Mouse (Mus musculus): ENCODE measurements at regions not wholly inside any gene's neighbourhood (a gene's known extent, or its start where the extent isn't known, plus 50 kb on each side); places are given as distances from the start of the nearest gene placed in this dataset.

- Histone ChIP-seq H3K9me3 (replicated peaks; ENCODE audit: insufficient read depth, low read length) (no peaks in the 10 kb centered on the region), H3K4me3 (ENCODE audit: control insufficient read depth in 1 of 2, insufficient read depth in 1 of 2, low read depth in 2 of 2, low read length in 2 of 2) (no peak overlapping the region), H3K4me1 (ENCODE audit: control insufficient read depth in 1 of 2, insufficient read depth in 2 of 2, low read length in 2 of 2) (no peaks in the 10 kb centered on the region), H3K36me3 (ENCODE audit: control insufficient read depth in 1 of 2, insufficient read depth in 2 of 2, low read length in 2 of 2) (no peaks in the 10 kb centered on the region), H3K79me2 (ENCODE audit: control insufficient read depth, insufficient read depth, low read length, poor library complexity) (no peaks in the 10 kb centered on the region), H3K9ac (ENCODE audit: control insufficient read depth, low read depth, low read length, poor library complexity, severe bottlenecking) (no peak overlapping the region), H3K27ac (ENCODE audit: control insufficient read depth, low read depth, low read length) (no peak overlapping the region), H3K27me3 (ENCODE audit: control insufficient read depth in 1 of 2, insufficient read depth in 2 of 2, low read length in 2 of 2) (no peaks in the 10 kb centered on the region)
- DNase-seq (ENCODE audit: low read depth, low spot score): no peak
- TF ChIP-seq RAD21 (IDR thresholded peaks at IDR 0.05; ENCODE audit: low read depth, low read length) (no peak), NELFE (IDR thresholded peaks at IDR 0.05; ENCODE audit: low read depth, low read length) (no peak), EP300 (IDR thresholded peaks at IDR 0.05; ENCODE audit: low read depth in 1 of 2, low read length in 2 of 2) (no peak), BHLHE40 (IDR thresholded peaks at IDR 0.05; ENCODE audit: borderline replicate concordance, low read depth, low read length) (no peak), GATA1 (IDR thresholded peaks at IDR 0.05; ENCODE audit: low read depth, low read length) (no peak), MAZ (IDR thresholded peaks at IDR 0.05; ENCODE audit: low read depth, low read length) (no peak), MEF2A (IDR thresholded peaks at IDR 0.05; ENCODE audit: extremely low read depth, insufficient replicate concordance, low read depth, low read length, poor library complexity, severe bottlenecking) (no peak), MYC (IDR thresholded peaks at IDR 0.05; ENCODE audit: low read depth, low read length) (no peak), GABPA (IDR thresholded peaks at IDR 0.05; ENCODE audit: low read depth, low read length) (no peak), MXI1 (IDR thresholded peaks at IDR 0.05; ENCODE audit: low read depth, low read length) (no peak), ELF1 (IDR thresholded peaks at IDR 0.05; ENCODE audit: low read depth, low read length) (no peak), NRF1 (IDR thresholded peaks at IDR 0.05; ENCODE audit: insufficient read depth, low read depth, low read length, poor library complexity, severe bottlenecking) (no peak), MAX (IDR thresholded peaks at IDR 0.05; ENCODE audit: low read length) (no peak)
Measured at GRCm38 (mm10) chr12:10186576-10186975, 183.2 kb upstream of the Nt5c1b start.

GRCm38 (mm10) chr12:10189746-10190145 lies 180.0 kb upstream of the Nt5c1b start:
- Histone ChIP-seq H3K9ac (ENCODE audit: control insufficient read depth, low read depth, low read length, poor library complexity, severe bottlenecking) (no peak overlapping the region), H3K36me3 (ENCODE audit: control insufficient read depth in 1 of 2, insufficient read depth in 2 of 2, low read length in 2 of 2) (no peaks in the 10 kb centered on the region), H3K79me2 (ENCODE audit: control insufficient read depth, insufficient read depth, low read length, poor library complexity) (no peaks in the 10 kb centered on the region), H3K27ac (ENCODE audit: control insufficient read depth, low read depth, low read length) (no peak overlapping the region), H3K9me3 (replicated peaks; ENCODE audit: insufficient read depth, low read length) (no peaks in the 10 kb centered on the region), H3K4me1 (ENCODE audit: control insufficient read depth in 1 of 2, insufficient read depth in 2 of 2, low read length in 2 of 2) (no peaks in the 10 kb centered on the region), H3K27me3 (ENCODE audit: control insufficient read depth in 1 of 2, insufficient read depth in 2 of 2, low read length in 2 of 2) (no peaks in the 10 kb centered on the region), H3K4me3 (ENCODE audit: control insufficient read depth in 1 of 2, insufficient read depth in 1 of 2, low read depth in 2 of 2, low read length in 2 of 2) (no peak overlapping the region)
- no peak for TF ChIP-seq SMC3 (IDR thresholded peaks at IDR 0.05; ENCODE audit: low read depth, low read length)
- no peak for TF ChIP-seq TBP (IDR thresholded peaks at IDR 0.05; ENCODE audit: low read depth, low read length)
- TF ChIP-seq TCF12 (IDR thresholded peaks at IDR 0.05; ENCODE audit: low read depth, low read length): no peak
- TF ChIP-seq RCOR1 (IDR thresholded peaks at IDR 0.05; ENCODE audit: low read depth, low read length): no peak
- TF ChIP-seq ELF1 (IDR thresholded peaks at IDR 0.05; ENCODE audit: low read depth, low read length): no peak
- TF ChIP-seq USF2 (IDR thresholded peaks at IDR 0.05; ENCODE audit: borderline replicate concordance in 1 of 2, insufficient read depth in 1 of 2, low read depth in 1 of 2, low read length in 2 of 2): no peak
- TF ChIP-seq JUND (IDR thresholded peaks at IDR 0.05; ENCODE audit: low read depth, low read length): no peak
- no peak for DNase-seq (ENCODE audit: low read depth, low spot score)

Data from MEL (cell line).